Mouse (Mus musculus): ENCODE data around the gene Il1a. TPM values are rescaled to one million over a fixed set of nuclear protein-coding genes. Genes with fewer than 3 reads are reported as not detected.

The Il1a gene
- polyA plus RNA-seq, 1 experiment from 2014 or later = 0.22 TPM

DNA sequence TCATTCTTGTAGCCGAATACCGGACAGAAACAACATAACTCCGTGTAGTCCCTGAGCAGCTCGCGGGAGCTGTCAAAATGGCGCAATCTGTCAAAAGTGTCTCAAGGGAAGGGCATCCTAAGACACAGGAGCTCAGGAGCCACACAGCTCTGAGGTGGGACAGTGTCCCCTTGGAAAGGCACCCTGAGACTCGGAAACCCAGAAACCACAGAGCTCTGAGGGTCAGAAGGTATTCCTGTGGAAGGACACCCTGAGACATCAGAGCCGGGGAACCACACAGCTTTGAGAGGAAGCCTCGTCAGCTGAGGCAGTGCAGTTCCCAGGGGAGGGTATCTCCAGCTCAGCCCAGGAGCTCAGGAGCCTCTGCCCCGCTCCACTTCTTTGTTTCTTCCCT, 12.2 kb downstream of the Il1a start:
- H3K36me3 ChIP-seq (ENCODE audit: poor library complexity, severe bottlenecking) = peaks cover 13% of the 10 kb centered on the region; the same call in 1 of the 2 replicates
- H3K9ac ChIP-seq = peak overlapping the region; percentile 79
- peak; percentile 71 for ATAC-seq
- no peaks in the 10 kb centered on the region for H3K9me3 ChIP-seq (replicated peaks)
- H3K4me3 ChIP-seq = peak overlapping the region; percentile 73
- peaks cover 28% of the 10 kb centered on the region for H3K4me1 ChIP-seq
- peak overlapping the region; percentile 75 for H3K4me2 ChIP-seq
- peak overlapping the region; percentile 95 for H3K27ac ChIP-seq
- WGBS = 2% methylated on average over 10 of the region's 10 CpGs
- no peaks in the 10 kb centered on the region for H3K27me3 ChIP-seq

DNA sequence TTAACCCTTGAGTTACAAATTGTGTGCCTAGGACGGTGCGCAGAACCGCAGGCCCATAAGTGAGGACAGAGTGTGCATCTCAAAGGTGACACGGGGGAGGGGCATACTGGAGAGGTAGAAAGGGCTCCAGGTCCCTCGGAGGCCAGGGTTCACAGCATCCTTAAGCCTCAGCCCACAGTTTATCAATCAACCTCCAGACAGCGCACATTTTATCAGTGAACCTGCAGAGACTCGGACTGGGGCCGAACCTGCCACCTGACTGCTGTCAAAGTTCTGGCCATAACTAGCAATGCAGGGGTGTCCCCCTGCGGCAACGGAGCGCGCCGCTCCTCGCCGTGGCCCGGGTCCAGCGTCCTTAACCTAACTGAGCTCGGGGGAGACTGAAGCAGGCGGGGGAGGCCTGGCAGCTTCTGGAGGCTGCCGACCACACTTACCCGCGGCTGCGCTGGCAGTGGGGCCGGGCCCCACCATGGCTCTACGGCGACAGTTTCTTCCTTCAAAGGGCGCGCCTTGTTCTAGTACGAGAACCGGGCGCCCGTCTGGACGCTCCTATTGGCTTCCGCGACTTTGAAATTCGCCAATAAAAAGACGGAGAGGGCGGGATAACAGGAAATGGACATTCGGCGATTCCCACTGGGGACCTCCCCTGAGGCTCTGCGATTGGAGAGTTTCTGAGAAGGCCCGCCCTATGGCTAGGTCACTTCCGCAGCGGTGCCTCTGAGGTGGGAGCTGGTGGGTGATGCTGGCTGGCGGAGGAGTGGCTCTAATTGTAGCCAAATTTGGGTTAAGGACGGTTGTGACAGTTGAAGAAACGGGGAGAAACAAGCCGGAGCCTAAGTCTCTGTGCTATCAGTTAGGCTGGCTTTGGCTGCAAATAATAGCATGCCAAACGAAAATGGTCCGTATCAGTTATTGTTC, 12.8 kb downstream of the Il1a start, which contains the start of gene Ckap2l:
Gene Ckap2l, minus strand, starts transcription at position 542 of the 918 bp plus-strand sequence.
- no peaks in the 10 kb centered on the region for H3K9me3 ChIP-seq (replicated peaks)
- H3K27me3 ChIP-seq = no peaks in the 10 kb centered on the region
- H3K4me1 ChIP-seq = peaks cover 28% of the 10 kb centered on the region
- peak within 1 kb of the TSS; percentile 75 for H3K4me2 ChIP-seq
- peak within 1 kb of the TSS; percentile 79 for H3K9ac ChIP-seq
- under 1% methylated on average over 50 of the region's 50 CpGs for WGBS
- H3K27ac ChIP-seq = peak within 1 kb of the TSS; percentile 95
- peak; percentile 100 for ATAC-seq
- H3K4me3 ChIP-seq = peak within 1 kb of the TSS; percentile 73
- peaks cover 13% of the 10 kb centered on the region; the same call in 1 of the 2 replicates for H3K36me3 ChIP-seq (ENCODE audit: poor library complexity, severe bottlenecking)

DNA sequence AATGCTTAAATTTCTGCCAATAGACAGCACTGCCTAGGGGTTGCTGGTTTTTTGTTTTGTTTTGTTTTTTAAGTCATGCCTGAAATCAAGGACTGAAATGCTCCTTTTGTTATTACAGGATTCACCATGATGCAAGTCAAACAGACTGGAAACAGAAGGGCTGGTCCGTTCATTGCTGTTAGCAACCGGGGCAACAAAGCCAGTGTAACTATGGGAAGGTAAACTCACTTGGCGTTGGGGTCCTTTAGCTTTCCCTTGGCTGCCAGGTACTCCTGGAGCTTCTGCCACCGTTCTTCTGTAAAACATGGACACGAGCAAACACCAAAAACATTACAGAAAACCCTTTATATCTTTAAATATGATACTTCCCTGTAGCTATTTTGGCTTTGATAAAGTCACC, 13.7 kb downstream of the Il1a start:
- 44% methylated on average over 5 of the region's 5 CpGs for WGBS
- H3K4me3 ChIP-seq = peak overlapping the region; percentile 73
- H3K27ac ChIP-seq = no peak overlapping the region
- H3K27me3 ChIP-seq = no peaks in the 10 kb centered on the region
- peak overlapping the region; percentile 77 for H3K9ac ChIP-seq
- peak overlapping the region; percentile 68 for H3K4me2 ChIP-seq
- ATAC-seq = no peak
- peaks cover 16% of the 10 kb centered on the region; the same call in 1 of the 2 replicates for H3K36me3 ChIP-seq (ENCODE audit: poor library complexity, severe bottlenecking)
- peaks cover 28% of the 10 kb centered on the region for H3K4me1 ChIP-seq
- H3K9me3 ChIP-seq (replicated peaks) = no peaks in the 10 kb centered on the region

DNA sequence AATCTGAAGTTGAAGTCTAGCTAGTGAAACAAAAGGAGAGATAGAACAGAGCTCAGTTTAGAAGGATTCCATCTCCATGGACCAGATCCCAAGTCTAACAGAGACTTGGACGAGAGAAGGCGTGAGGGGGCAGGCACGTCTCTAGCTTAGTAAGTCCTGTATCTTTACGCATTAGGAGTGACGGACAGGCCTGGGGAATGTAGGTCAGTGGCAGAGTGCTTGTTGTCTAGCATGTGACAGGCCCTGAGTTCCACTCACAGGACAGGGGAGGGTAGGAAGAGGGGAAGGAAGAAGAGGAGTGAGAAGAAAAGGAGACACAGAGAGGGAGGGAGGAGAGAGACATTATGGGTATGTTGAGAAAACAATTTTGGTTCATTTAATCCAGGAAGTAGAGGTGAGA, 14.7 kb downstream of the Il1a start:
- H3K4me2 ChIP-seq = peak overlapping the region; percentile 68; the same call in 1 of the 2 replicates
- peaks cover 28% of the 10 kb centered on the region for H3K4me1 ChIP-seq
- no peaks in the 10 kb centered on the region for H3K9me3 ChIP-seq (replicated peaks)
- 94% methylated on average over 5 of the region's 5 CpGs for WGBS
- ATAC-seq = no peak
- peak overlapping the region; percentile 77; the same call in 1 of the 2 replicates for H3K9ac ChIP-seq
- H3K27me3 ChIP-seq = no peaks in the 10 kb centered on the region
- no peak overlapping the region for H3K27ac ChIP-seq
- peaks cover 23% of the 10 kb centered on the region; the same call in 1 of the 2 replicates for H3K36me3 ChIP-seq (ENCODE audit: poor library complexity, severe bottlenecking)
- H3K4me3 ChIP-seq = no peak overlapping the region; the same call in 1 of the 2 replicates

DNA sequence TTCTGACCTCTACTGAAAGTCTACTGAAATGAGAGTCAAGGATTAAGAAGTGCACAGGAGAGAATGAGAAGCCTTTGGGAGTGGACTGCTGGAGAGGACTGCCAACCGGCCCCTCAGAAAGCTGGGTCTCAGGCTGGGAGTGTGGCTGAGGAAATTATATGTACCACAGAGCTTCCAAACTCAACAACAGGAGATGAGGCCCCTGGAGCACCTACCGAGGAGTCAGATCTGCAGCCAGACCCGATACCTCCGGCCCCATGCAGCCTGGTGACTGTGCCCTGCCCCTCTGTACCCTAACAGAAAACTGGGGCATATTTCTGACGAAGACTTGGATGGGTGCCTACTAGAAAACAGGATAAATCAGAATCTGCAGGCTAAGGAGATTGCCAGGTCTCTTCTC, 35.9 kb downstream of the Il1a start:
- Histone ChIP-seq H3K4me1 (no peaks in the 10 kb centered on the region), H3K27me3 (no peaks in the 10 kb centered on the region), H3K27ac (no peak overlapping the region), H3K9me3 (replicated peaks) (no peaks in the 10 kb centered on the region), H3K36me3 (ENCODE audit: poor library complexity, severe bottlenecking) (peaks cover 78% of the 10 kb centered on the region), H3K4me3 (no peak overlapping the region), H3K4me2 (no peak overlapping the region), H3K9ac (no peak overlapping the region)
- WGBS = 92% methylated on average over 5 of the region's 5 CpGs
- no peak for ATAC-seq

DNA sequence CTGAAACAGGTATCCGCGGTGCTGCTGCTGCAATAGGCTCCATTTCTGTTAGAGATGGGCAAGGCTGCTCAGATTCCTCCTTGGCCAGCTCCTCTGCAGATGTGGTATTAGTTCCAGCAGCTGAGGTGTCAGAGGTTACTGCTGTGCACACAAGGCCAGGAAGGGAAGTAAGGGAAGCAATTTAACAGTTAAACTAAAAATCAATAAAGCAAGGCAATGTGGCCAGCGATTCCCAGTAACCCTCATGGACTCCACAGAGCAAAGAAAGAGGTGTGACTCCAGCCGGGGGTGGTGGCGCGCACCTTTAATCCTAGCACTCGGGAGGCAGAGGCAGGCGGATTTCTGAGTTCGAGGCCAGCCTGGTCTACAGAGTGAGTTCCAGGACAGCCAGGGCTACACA, 39.2 kb downstream of the Il1a start:
- no peak overlapping the region for H3K4me3 ChIP-seq

DNA sequence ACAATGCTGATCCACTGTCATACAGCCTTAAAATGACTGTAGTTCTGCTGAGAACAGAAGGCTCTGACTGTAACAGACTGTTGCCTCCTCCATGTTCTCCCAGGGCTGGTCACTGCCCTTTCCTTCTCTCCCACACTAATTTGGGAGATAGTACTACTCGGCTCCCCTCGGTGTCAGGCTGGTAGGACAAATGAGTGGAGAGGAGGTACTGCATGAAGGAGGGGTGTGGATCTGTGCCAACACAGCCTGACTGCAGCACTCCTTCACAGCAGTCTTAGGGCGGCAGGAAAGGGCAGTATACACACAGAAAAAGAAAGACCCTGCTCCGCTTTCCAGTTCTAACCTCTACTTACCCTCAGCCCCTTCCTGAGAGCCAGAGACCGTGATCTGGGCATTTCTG, 39.8 kb downstream of the Il1a start:
- no peak overlapping the region for H3K27ac ChIP-seq
- WGBS = 96% methylated on average over 5 of the region's 5 CpGs
- no peak overlapping the region for H3K4me3 ChIP-seq
- H3K27me3 ChIP-seq = no peaks in the 10 kb centered on the region
- H3K4me2 ChIP-seq = no peak overlapping the region
- no peaks in the 10 kb centered on the region; the same call in 1 of the 2 replicates for H3K9me3 ChIP-seq (replicated peaks)
- no peaks in the 10 kb centered on the region for H3K4me1 ChIP-seq
- no peak overlapping the region for H3K9ac ChIP-seq
- ATAC-seq = no peak
- peaks cover 82% of the 10 kb centered on the region for H3K36me3 ChIP-seq (ENCODE audit: poor library complexity, severe bottlenecking)

More for the DNA sequence above, 39.2 kb downstream of the Il1a start:
- WGBS = 90% methylated on average over 9 of the region's 9 CpGs
- no peak for ATAC-seq
- H3K27ac ChIP-seq = no peak overlapping the region
- H3K9ac ChIP-seq = no peak overlapping the region
- H3K36me3 ChIP-seq (ENCODE audit: poor library complexity, severe bottlenecking) = peaks cover 87% of the 10 kb centered on the region
- no peaks in the 10 kb centered on the region for H3K27me3 ChIP-seq
- H3K4me2 ChIP-seq = no peak overlapping the region
- H3K4me1 ChIP-seq = no peaks in the 10 kb centered on the region
- H3K9me3 ChIP-seq (replicated peaks) = no peaks in the 10 kb centered on the region; the same call in 1 of the 2 replicates

DNA sequence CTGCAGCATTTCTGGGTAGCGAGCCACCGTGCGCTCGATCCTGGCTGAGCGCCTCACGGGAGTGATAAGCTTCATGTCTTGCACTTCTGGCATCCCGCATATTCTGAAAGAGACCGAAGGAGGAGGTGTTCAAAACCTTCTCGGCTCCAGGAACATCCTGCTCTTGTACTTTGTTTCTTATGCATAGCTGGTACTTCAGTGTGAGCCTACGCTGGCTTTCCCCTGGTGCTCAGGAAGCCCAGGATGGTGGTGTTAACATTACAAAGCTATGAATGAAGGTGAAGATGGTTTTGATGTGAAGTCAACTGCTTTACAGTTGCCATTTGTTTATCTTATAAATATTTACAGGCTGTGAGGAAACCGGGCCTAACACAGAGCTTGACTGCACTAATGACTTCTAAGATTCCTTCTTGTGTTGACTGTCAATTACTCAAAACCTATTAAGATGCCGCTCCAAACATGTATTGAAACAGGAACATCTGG, 40.6 kb downstream of the Il1a start:
- 95% methylated on average over 12 of the region's 12 CpGs for WGBS
- Histone ChIP-seq H3K36me3 (ENCODE audit: poor library complexity, severe bottlenecking) (peaks cover 75% of the 10 kb centered on the region), H3K4me1 (no peaks in the 10 kb centered on the region), H3K9ac (no peak overlapping the region), H3K9me3 (replicated peaks) (no peaks in the 10 kb centered on the region; the same call in 1 of the 2 replicates), H3K27ac (no peak overlapping the region), H3K27me3 (no peaks in the 10 kb centered on the region), H3K4me3 (no peak overlapping the region), H3K4me2 (no peak overlapping the region)
- ATAC-seq = no peak

DNA sequence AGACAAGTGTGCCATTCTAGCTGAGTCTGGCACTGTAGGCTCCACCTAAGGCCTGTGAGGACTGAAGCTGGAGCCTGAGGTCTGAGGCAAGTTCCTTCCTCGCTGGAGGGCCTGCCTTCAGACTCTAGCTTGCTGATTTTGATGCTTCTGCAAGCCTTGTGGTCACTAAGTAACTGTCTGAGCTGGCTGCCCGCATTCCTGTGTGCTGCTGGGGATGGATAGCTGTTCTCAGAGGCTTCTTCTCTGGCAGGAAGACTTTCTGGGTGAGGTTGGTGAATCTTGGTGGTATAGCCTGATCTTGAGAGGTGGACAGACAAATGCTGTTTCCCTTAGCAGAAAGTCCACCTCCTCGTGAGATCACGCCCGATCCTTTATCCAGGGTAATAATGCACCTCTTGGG, 42.0 kb downstream of the Il1a start:
- Histone ChIP-seq H3K4me1 (no peaks in the 10 kb centered on the region), H3K27ac (no peak overlapping the region), H3K27me3 (no peaks in the 10 kb centered on the region), H3K4me3 (no peak overlapping the region), H3K4me2 (no peak overlapping the region), H3K36me3 (ENCODE audit: poor library complexity, severe bottlenecking) (peaks cover 62% of the 10 kb centered on the region), H3K9ac (no peak overlapping the region), H3K9me3 (replicated peaks) (no peaks in the 10 kb centered on the region; the same call in 1 of the 2 replicates)
- WGBS = 95% methylated on average over 5 of the region's 5 CpGs
- no peak for ATAC-seq

DNA sequence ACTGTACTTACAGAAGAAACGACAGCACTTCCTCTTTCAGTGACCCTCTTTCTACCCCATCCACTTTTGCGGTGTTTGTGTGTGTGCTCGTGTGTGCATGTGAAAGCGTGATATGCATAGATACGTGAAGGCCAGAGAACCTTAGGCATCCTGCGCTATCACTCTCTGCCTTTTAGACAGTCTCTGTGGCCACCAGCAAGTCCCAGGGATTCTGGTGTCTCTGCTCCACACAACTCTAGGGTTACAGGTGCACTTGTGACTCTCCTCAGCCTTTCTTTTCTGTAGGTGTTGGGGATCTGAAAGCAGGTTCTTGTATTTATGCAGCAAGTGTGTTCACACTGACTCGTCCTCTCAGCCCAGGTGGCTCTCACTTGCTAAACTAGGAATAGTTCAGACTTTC, 44.5 kb downstream of the Il1a start:
- ATAC-seq = no peak
- Histone ChIP-seq H3K4me1 (no peaks in the 10 kb centered on the region), H3K9ac (no peak overlapping the region), H3K4me2 (no peak overlapping the region), H3K9me3 (replicated peaks) (no peaks in the 10 kb centered on the region; the same call in 1 of the 2 replicates), H3K4me3 (no peak overlapping the region), H3K27me3 (no peaks in the 10 kb centered on the region), H3K36me3 (ENCODE audit: poor library complexity, severe bottlenecking) (peaks cover 43% of the 10 kb centered on the region), H3K27ac (no peak overlapping the region)
- WGBS = 94% methylated on average over 7 of the region's 7 CpGs

DNA sequence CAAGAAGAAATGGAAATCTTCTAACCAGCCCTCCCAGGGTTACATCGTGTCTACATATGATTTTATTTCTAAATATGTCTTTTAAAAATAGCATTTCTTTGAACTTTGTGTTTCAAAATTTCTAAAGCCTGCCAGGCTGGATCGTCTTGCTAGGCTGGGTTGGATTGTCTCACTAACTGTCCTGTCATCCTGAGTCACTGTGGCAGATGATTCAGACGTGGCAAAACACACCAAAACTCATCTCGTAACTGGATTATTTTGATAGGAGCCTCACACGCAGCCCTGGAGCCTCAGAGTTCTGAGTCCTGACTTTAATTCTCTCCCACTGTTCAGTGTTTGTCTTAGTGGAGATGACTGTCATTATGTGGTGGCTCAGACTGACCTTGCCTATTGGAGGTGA, 46.7 kb downstream of the Il1a start:
- H3K36me3 ChIP-seq (ENCODE audit: poor library complexity, severe bottlenecking) = peaks cover 20% of the 10 kb centered on the region
- H3K9me3 ChIP-seq (replicated peaks) = no peaks in the 10 kb centered on the region; the same call in 1 of the 2 replicates
- 82% methylated on average over 5 of the region's 5 CpGs for WGBS
- H3K27me3 ChIP-seq = no peaks in the 10 kb centered on the region
- H3K4me2 ChIP-seq = no peak overlapping the region
- no peak for ATAC-seq
- no peaks in the 10 kb centered on the region for H3K4me1 ChIP-seq
- H3K27ac ChIP-seq = no peak overlapping the region
- H3K9ac ChIP-seq = no peak overlapping the region
- H3K4me3 ChIP-seq = no peak overlapping the region

DNA sequence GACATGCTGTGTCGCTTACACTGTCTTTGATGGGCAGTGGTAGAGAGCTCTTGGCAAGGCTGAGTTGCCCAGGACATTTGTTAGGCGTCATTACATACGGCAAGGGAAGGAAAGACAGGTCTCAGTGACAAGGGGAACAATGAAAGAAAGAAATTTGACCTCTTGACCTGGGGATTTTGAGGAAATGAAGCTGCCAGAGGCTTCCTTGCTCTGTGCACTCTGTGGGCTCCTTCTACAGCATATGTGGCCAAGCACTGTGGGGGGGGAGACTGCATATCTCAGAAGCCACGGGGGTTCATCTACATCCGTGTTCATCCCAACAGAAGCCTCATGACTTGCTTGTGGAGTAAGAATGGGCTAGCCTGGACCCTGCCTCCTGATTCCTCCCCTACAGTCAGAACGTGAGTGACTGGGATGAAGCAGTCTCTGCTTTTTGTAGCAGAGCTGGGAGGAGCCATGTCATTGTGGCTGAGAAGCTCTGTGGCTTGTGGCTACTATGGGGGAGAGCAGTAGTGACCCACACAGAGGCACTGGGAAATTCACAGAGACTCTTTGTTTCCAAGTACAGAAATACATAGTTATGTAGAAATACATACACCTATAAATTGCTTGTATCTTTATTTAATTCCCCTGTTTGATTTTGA, 48.5 kb downstream of the Il1a start:
- Histone ChIP-seq H3K9me3 (replicated peaks) (no peaks in the 10 kb centered on the region), H3K27ac (no peak overlapping the region), H3K4me1 (no peaks in the 10 kb centered on the region), H3K4me2 (no peak overlapping the region), H3K27me3 (no peaks in the 10 kb centered on the region), H3K36me3 (ENCODE audit: poor library complexity, severe bottlenecking) (peaks cover 3% of the 10 kb centered on the region), H3K9ac (no peak overlapping the region), H3K4me3 (no peak overlapping the region)
- 62% methylated on average over 6 of the region's 6 CpGs for WGBS
- ATAC-seq = no peak

Data from forebrain, embryonic 13.5 days (tissue).